Mouse (Mus musculus) embryonic fibroblast, embryonic 13.5 days (primary cell): Measurements from ENCODE around the gene Kcnq5.

Experiments used
- CTCF ChIP-seq: IDR thresholded peaks from 2 replicates; pipeline ENCODE4 v1.5.1; 2011; ENCODE audit warnings: mild to moderate bottlenecking, control low read depth, low read length, moderate library complexity, borderline replicate concordance; ENCODE audit not compliant: insufficient read depth
- POLR2A ChIP-seq: IDR thresholded peaks from 2 replicates; pipeline ENCODE4 v1.6.1; 2011; ENCODE audit warnings: low read depth, mild to moderate bottlenecking, control low read depth, low read length, moderate library complexity

GRCm38 (mm10) chr1:21690458-21690857, 271.3 kb downstream of the Kcnq5 start:
- TF ChIP-seq POLR2A (no peak), CTCF (no peak)
